Mouse (Mus musculus): ENCODE measurements around the gene Rasl12.
A peak's percentile ranks its signal among the peaks of the same experiment; 100 is the strongest.

Rasl12 gene

GRCm38 (mm10) chr9:65392638-65393364, 5.5 kb upstream of the Rasl12 start:
- peak; percentile 58 to 76 for DNase-seq

GRCm38 (mm10) chr9:65393606-65394005, 4.7 kb upstream of the Rasl12 start:
- DNase-seq = no peak

DNA sequence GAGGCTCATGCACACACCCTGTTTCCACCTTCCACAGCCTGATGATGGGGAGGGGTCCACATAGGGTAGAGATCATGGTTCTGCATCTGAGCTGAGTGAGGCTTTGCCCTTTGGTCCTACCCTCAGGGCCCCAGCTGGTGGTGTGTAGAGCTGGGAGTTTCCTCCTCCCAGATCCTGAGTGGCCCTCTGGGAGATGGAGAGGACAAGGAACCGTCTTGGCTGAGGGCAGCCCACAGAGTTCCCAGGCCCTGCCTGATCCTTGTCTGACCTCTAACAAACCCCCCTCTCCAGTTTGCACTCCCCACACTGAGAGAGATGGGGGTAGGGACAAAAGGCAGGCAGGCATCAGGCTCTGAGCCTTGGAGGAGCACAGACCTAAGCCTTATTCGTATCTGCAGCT, 3.9 kb upstream of the Rasl12 start:
- DNase-seq = no peak

- no peak for DNase-seq
Measured at GRCm38 (mm10) chr9:65399934-65400333, 1.6 kb downstream of the Rasl12 start.

- peak; percentile 78 to 83 for DNase-seq
Measured at GRCm38 (mm10) chr9:65404331-65405183, 6.3 kb downstream of the Rasl12 start.

- no peak for DNase-seq
Measured at GRCm38 (mm10) chr9:65405184-65405449, 6.8 kb downstream of the Rasl12 start.

- DNase-seq = no peak
Measured at GRCm38 (mm10) chr9:65407327-65407726, 9.0 kb downstream of the Rasl12 start.

DNA sequence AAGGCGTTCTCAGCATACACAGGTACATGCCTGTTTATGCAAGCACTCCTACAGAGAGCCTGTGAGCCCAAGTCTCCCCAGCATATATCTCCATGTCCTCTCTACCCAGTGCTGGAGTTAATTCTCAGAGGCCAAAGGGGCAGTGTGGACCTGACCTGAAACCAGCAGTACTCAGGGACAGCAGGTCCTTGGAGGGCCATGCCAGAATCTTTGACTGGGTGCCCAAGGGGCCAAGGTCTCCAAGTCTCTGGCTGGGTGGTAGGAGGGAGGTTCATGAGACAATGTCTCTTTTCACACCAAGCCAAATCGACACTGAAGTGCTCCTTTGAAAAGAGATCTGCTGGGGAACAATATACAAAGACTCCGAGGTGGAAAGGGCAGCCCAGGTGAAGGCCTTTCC, 9.6 kb downstream of the Rasl12 start:
- peak; percentile 69 to 70 for DNase-seq

- DNase-seq = peak; percentile 90 to 91
Measured at GRCm38 (mm10) chr9:65408871-65409295, 10.6 kb downstream of the Rasl12 start.

DNA sequence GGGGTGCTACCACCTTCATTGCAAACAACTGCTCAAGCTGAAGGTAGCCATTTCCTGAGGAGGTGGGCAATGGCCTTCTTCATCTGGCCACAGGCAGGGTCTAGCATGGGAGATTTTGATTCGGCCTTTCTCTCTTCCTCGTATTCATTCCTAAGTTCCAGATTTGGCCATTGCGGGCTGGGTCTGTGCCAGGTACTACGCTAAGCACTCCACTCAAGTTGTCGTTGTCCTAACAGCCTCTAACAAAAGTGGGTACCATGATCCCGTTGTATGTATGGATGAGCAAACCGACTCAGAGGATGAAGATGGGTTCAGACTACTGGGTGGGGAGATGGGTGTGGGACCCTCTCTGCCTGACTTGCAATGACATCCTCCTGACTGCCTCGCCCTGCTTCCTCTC, 12.1 kb downstream of the Rasl12 start:
- no peak for DNase-seq

- DNase-seq = no peak
Measured at GRCm38 (mm10) chr9:65411326-65411725, 13.0 kb downstream of the Rasl12 start.

DNA sequence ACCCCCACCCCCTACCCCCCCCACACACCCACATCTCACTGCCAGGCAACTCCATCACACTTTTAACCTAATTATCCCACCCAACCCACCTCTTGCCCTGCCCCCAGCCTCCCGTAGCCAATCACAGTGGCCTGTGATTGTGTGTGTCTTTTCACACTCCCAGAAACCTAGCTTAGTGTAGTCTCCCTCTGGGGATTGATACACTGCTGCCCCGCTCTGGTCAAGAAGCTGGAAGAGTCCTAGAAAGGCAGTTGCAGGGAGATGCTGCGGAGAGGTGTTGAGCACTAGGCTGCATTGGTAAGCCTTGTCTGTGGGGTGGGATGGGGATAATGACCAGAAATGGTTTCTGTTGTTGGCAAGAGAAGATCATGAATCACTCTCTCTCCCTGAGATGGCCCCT, 19.4 kb downstream of the Rasl12 start:
- no peak for DNase-seq

DNA sequence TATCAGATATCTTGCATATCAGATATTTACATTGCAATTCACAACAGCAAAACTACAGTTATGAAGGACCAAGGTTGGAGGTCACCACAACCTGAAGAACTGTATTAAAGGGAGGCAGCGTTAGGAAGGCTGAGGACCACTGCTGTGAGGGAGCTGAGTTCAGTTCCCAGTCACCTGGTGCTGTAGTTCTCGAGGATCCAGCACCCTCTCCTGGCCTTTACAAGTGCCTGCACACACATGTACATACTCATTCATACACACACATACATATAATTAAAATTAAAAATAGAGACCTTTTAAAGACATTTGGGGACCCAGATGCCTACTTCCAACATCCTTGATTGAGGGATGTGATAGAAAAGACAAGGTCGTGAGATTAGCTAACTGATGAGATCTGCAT, 21.3 kb downstream of the Rasl12 start:
- DNase-seq = no peak

GRCm38 (mm10) chr9:65422760-65423501, 24.6 kb downstream of the Rasl12 start, which contains the start of gene Slc51b:
TSS of gene Slc51b (minus strand) at chr9:65422955.
- DNase-seq = peak; percentile 77 to 79

- no peak for DNase-seq
Measured at GRCm38 (mm10) chr9:65424393-65424792, 26.1 kb downstream of the Rasl12 start.

GRCm38 (mm10) chr9:65427511-65427910, 29.2 kb downstream of the Rasl12 start:
- peak; percentile 43 to 79 for DNase-seq

- DNase-seq = no peak
Measured at GRCm38 (mm10) chr9:65428003-65428402, 29.7 kb downstream of the Rasl12 start.

- no peak for DNase-seq
Measured at GRCm38 (mm10) chr9:65430401-65430800, 32.1 kb downstream of the Rasl12 start.

DNA sequence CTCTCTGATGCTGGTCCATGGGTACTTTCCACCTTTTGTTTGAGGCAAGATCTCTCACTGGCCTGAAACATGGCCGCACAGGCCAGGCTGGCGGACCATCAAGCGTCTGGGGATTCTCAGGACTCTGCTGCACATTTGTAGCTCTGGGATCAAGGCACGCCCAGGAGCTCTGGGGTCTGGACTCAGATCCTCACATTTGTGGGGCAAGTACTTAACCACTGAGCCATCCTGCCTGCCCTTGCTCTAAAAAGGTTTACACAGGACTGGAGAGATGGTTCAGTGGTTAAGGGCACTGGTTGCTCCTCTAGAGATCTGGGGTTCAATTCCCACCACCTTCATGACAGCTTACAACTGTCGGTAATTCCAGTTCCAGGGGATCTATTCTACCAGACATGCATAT, 32.6 kb downstream of the Rasl12 start:
- no peak for DNase-seq

DNA sequence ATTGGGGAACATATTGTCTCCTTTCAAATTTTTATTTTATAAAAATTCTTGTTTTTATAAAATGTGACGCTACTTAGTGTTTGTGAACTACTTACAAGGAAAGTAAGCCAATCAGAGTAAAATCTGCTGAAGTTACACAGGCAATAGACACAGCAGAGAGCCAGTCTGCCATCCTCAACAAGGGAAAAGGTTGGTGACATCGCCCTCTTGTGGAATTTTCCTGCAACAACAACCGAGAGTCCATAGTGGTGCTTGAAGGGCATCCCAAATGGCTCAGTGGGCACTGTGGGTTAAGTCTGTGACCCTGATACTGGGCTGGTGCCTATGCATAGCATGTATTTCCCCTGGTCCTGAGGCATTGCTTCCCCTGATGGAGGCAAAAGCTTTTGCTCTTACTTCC, 33.9 kb downstream of the Rasl12 start:
- peak; percentile 82 to 93 for DNase-seq

- peak; percentile 38 to 62 for DNase-seq
Measured at GRCm38 (mm10) chr9:65434140-65434539, 35.8 kb downstream of the Rasl12 start.

- DNase-seq = no peak
Measured at GRCm38 (mm10) chr9:65435211-65435610, 36.9 kb downstream of the Rasl12 start.

- DNase-seq = peak; percentile 91 to 95
Measured at GRCm38 (mm10) chr9:65435671-65436301, 37.5 kb downstream of the Rasl12 start, which contains the start of gene Mtfmt. TSS of gene Mtfmt (plus strand) at chr9:65435782.

Measured in kidney, adult 8-10 months (tissue).